Mouse (Mus musculus) intestine, embryonic 16.5 days (tissue): Measurements from ENCODE around the gene Nxt1. TPM values are rescaled to one million over a fixed set of nuclear protein-coding genes. Genes with fewer than 3 reads are reported as not detected.
A peak's percentile ranks its signal among the peaks of the same experiment; 100 is the strongest.

Source experiments
- ATAC-seq: fragments of 200-750 bp; cut with Nextera tagmentation; 2 replicates; pipeline ENCODE4 v1.8.0; 2017; ENCODE audit warnings: moderate TSS enrichment, moderate library complexity
- H3K27ac ChIP-seq: fragments of 300-500 bp; sonication (generic); 2 replicates; pipeline ENCODE4 v1.5.1; 2014; ENCODE audit warnings: mild to moderate bottlenecking, low read length
- H3K27me3 ChIP-seq: fragments of 300-500 bp; sonication (generic); replicated peaks from 2 replicates; pipeline ENCODE4 v1.6.1; 2014; ENCODE audit warnings: low read length, control low read depth, mixed read lengths; ENCODE audit not compliant: control insufficient read depth, insufficient read depth
- H3K36me3 ChIP-seq: fragments of 300-500 bp; sonication (generic); 2 replicates; pipeline ENCODE4 v1.6.1; 2014; ENCODE audit warnings: low read length, control low read depth; ENCODE audit not compliant: control insufficient read depth, insufficient read depth
- H3K4me1 ChIP-seq: fragments of 300-500 bp; sonication (generic); 2 replicates; pipeline ENCODE4 v1.6.1; 2014; ENCODE audit warnings: low read length, control low read depth, mixed read lengths; ENCODE audit not compliant: control insufficient read depth, insufficient read depth
- H3K4me2 ChIP-seq: fragments of 300-500 bp; sonication (generic); 2 replicates; pipeline ENCODE4 v1.6.1; 2014; ENCODE audit warnings: low read depth, low read length, control low read depth
- H3K4me3 ChIP-seq: fragments of 300-500 bp; sonication (generic); 2 replicates; pipeline ENCODE4 v1.5.1; 2014; ENCODE audit warnings: mild to moderate bottlenecking, low read length
- H3K9ac ChIP-seq: fragments of 300-500 bp; sonication (generic); 2 replicates; pipeline ENCODE4 v1.6.1; 2014; ENCODE audit warnings: low read depth, low read length
- H3K9me3 ChIP-seq: fragments of 300-500 bp; sonication (generic); 2 replicates; pipeline ENCODE4 v1.6.1; 2016; ENCODE audit warnings: low read length, control low read depth; ENCODE audit not compliant: control insufficient read depth
- WGBS: fragments of 180-500 bp; shearing (Covaris S2); extraction: QIAGEN DNeasy Blood & Tissue Kit; methylation state at CpG from one replicate; pipeline ENCODE4 v1.1.7; 2014; 5-methylcytosine and 5-hydroxymethylcytosine counted together
- polyA plus RNA-seq: library from polyadenylated mRNA; unstranded; fragments of >200 nt; fragmentation: Nextera tagmentation; extraction: Ambion mirVana; gene quantifications from 2 replicates; pipeline ENCODE4 v1.2.1, GENCODE M21; 2015

Nxt1 gene
- polyA plus RNA-seq = 56.7 and 65.2 TPM in 2 replicates

- no peaks in the 10 kb centered on the region for H3K27me3 ChIP-seq
- H3K4me2 ChIP-seq = peak within 1 kb of the TSS; percentile 79
- no peaks in the 10 kb centered on the region for H3K9me3 ChIP-seq
- H3K36me3 ChIP-seq = 0 out of 2 replicates have a peak, but pooled peaks cover 3% of the 10 kb centered on the region
- peak within 1 kb of the TSS; percentile 77 for H3K4me3 ChIP-seq
- peak within 1 kb of the TSS; percentile 86 for H3K9ac ChIP-seq
- peak within 1 kb of the TSS; percentile 67 for H3K27ac ChIP-seq
- ATAC-seq = peak; percentile 100
- WGBS = under 1% methylated on average over 58 of the region's 58 CpGs
- H3K4me1 ChIP-seq = peaks cover 6% of the 10 kb centered on the region
Observed at GRCm38 (mm10) chr2:148672199-148673096, at the start of gene Nxt1. TSS of gene Nxt1 (plus strand) at chr2:148672601.

- Histone ChIP-seq H3K27ac (no peak overlapping the region), H3K4me2 (no peak overlapping the region), H3K4me1 (no peaks in the 10 kb centered on the region), H3K27me3 (no peaks in the 10 kb centered on the region), H3K36me3 (no peaks in the 10 kb centered on the region), H3K9ac (no peak overlapping the region), H3K9me3 (no peaks in the 10 kb centered on the region), H3K4me3 (no peak overlapping the region)
- WGBS = 82% methylated on average over 2 of the region's 2 CpGs
- no peak for ATAC-seq
Observed at GRCm38 (mm10) chr2:148623067-148623466, 49.3 kb upstream of the Nxt1 start.

GRCm38 (mm10) chr2:148624484-148624883 lies 47.9 kb upstream of the Nxt1 start:
- no peak overlapping the region for H3K4me3 ChIP-seq
- 95% methylated on average over 3 of the region's 3 CpGs for WGBS
- H3K4me1 ChIP-seq = no peaks in the 10 kb centered on the region
- no peaks in the 10 kb centered on the region for H3K9me3 ChIP-seq
- H3K4me2 ChIP-seq = no peak overlapping the region
- ATAC-seq = no peak
- no peaks in the 10 kb centered on the region for H3K27me3 ChIP-seq
- no peak overlapping the region for H3K9ac ChIP-seq
- H3K36me3 ChIP-seq = no peaks in the 10 kb centered on the region
- no peak overlapping the region for H3K27ac ChIP-seq

GRCm38 (mm10) chr2:148627011-148627471 lies 45.4 kb upstream of the Nxt1 start:
- Histone ChIP-seq H3K36me3 (no peaks in the 10 kb centered on the region), H3K4me1 (no peaks in the 10 kb centered on the region), H3K9ac (no peak overlapping the region), H3K9me3 (no peaks in the 10 kb centered on the region), H3K27ac (no peak overlapping the region), H3K4me2 (no peak overlapping the region), H3K27me3 (no peaks in the 10 kb centered on the region), H3K4me3 (no peak overlapping the region)
- ATAC-seq = no peak
- 46% methylated on average over 3 of the region's 3 CpGs for WGBS

GRCm38 (mm10) chr2:148631011-148631410 lies 41.4 kb upstream of the Nxt1 start:
- no peaks in the 10 kb centered on the region for H3K4me1 ChIP-seq
- 89% methylated on average over 2 of the region's 2 CpGs for WGBS
- H3K4me3 ChIP-seq = no peak overlapping the region
- H3K36me3 ChIP-seq = no peaks in the 10 kb centered on the region
- no peak overlapping the region for H3K9ac ChIP-seq
- H3K4me2 ChIP-seq = no peak overlapping the region
- no peaks in the 10 kb centered on the region for H3K9me3 ChIP-seq
- H3K27me3 ChIP-seq = no peaks in the 10 kb centered on the region
- no peak overlapping the region for H3K27ac ChIP-seq
- ATAC-seq = no peak

- WGBS = 92% methylated on average over 3 of the region's 3 CpGs
- H3K36me3 ChIP-seq = no peaks in the 10 kb centered on the region
Observed at GRCm38 (mm10) chr2:148631602-148632001, 40.8 kb upstream of the Nxt1 start.

GRCm38 (mm10) chr2:148634466-148634865 lies 37.9 kb upstream of the Nxt1 start:
- Histone ChIP-seq H3K27ac (no peak overlapping the region), H3K4me2 (no peak overlapping the region), H3K4me1 (no peaks in the 10 kb centered on the region), H3K9ac (no peak overlapping the region), H3K27me3 (no peaks in the 10 kb centered on the region), H3K4me3 (no peak overlapping the region), H3K9me3 (no peaks in the 10 kb centered on the region), H3K36me3 (no peaks in the 10 kb centered on the region)
- no peak for ATAC-seq
- WGBS = 90% methylated on average over 4 of the region's 4 CpGs

More at GRCm38 (mm10) chr2:148631602-148632001, 40.8 kb upstream of the Nxt1 start:
- no peaks in the 10 kb centered on the region for H3K4me1 ChIP-seq
- H3K9me3 ChIP-seq = no peaks in the 10 kb centered on the region
- no peaks in the 10 kb centered on the region for H3K27me3 ChIP-seq
- no peak for ATAC-seq
- no peak overlapping the region for H3K4me3 ChIP-seq
- no peak overlapping the region for H3K4me2 ChIP-seq
- no peak overlapping the region for H3K27ac ChIP-seq
- H3K9ac ChIP-seq = no peak overlapping the region

- H3K9me3 ChIP-seq = no peaks in the 10 kb centered on the region
- no peak for ATAC-seq
- no peak overlapping the region for H3K27ac ChIP-seq
- H3K4me1 ChIP-seq = no peaks in the 10 kb centered on the region
- no peaks in the 10 kb centered on the region for H3K36me3 ChIP-seq
- no peaks in the 10 kb centered on the region; the same call in 1 of the 2 replicates for H3K27me3 ChIP-seq
- no peak overlapping the region for H3K4me3 ChIP-seq
- no peak overlapping the region for H3K4me2 ChIP-seq
- no peak overlapping the region for H3K9ac ChIP-seq
- 61% methylated on average over 1 of the region's 1 CpGs for WGBS
Observed at GRCm38 (mm10) chr2:148642610-148643370, 29.6 kb upstream of the Nxt1 start.

- no peak for ATAC-seq
Observed at GRCm38 (mm10) chr2:148644421-148645000, 27.9 kb upstream of the Nxt1 start.

More at GRCm38 (mm10) chr2:148644421-148645000, 27.9 kb upstream of the Nxt1 start:
- Histone ChIP-seq H3K4me2 (no peak overlapping the region), H3K4me3 (no peak overlapping the region), H3K27me3 (no peaks in the 10 kb centered on the region; the same call in 1 of the 2 replicates), H3K27ac (no peak overlapping the region), H3K9ac (no peak overlapping the region), H3K4me1 (no peaks in the 10 kb centered on the region), H3K36me3 (no peaks in the 10 kb centered on the region), H3K9me3 (no peaks in the 10 kb centered on the region)
- 85% methylated on average over 6 of the region's 6 CpGs for whole genome bisulfite sequencing
